Mouse (Mus musculus) erythroblast, embryonic 14.5 days (primary cell): ENCODE data around the gene Prkca. TPM values are rescaled to one million over a fixed set of nuclear protein-coding genes. Genes with fewer than 3 reads are reported as not detected.

ENCODE experiments used
- H3K27me3 ChIP-seq: 2 replicates; pipeline ENCODE4 v1.6.1; 2012; ENCODE audit warnings: inconsistent platforms; ENCODE audit not compliant: control insufficient read depth
- H3K36me3 ChIP-seq: 2 replicates; pipeline ENCODE4 v1.6.1; 2012; ENCODE audit warnings: mild to moderate bottlenecking, inconsistent platforms; ENCODE audit not compliant: control insufficient read depth
- H3K4me1 ChIP-seq: 2 replicates; pipeline ENCODE4 v1.6.1; 2012; ENCODE audit warnings: inconsistent platforms; ENCODE audit not compliant: control insufficient read depth
- H3K4me3 ChIP-seq: replicated peaks from 2 replicates; pipeline ENCODE3; 2012; ENCODE audit warnings: moderate library complexity, mild to moderate bottlenecking, inconsistent platforms
- H3K9me3 ChIP-seq: 2 replicates; pipeline ENCODE4 v1.6.1; 2012; ENCODE audit warnings: low read length, inconsistent platforms, mixed read lengths; ENCODE audit not compliant: control insufficient read depth
- GATA1 ChIP-seq: IDR thresholded peaks from 2 replicates; pipeline ENCODE4 v1.6.1; 2012; ENCODE audit warnings: low read length, inconsistent platforms, mixed read lengths
- TAL1 ChIP-seq: IDR thresholded peaks from 3 replicates; pipeline ENCODE4 v1.6.1; 2012; ENCODE audit warnings: low read length, inconsistent platforms, mixed read lengths
- polyA plus RNA-seq: library from polyadenylated mRNA; stranded (reverse); fragments of >175 nt; gene quantifications from 2 replicates; pipeline ENCODE4 v1.2.3, GENCODE M21; 2012

Gene Prkca
- polyA plus RNA-seq, 1 experiment, result 0.01 TPM

- Histone ChIP-seq H3K4me3 (no peak overlapping the region), H3K36me3 (no peaks in the 10 kb centered on the region), H3K4me1 (peaks cover 2% of the 10 kb centered on the region; the same call in 1 of the 2 replicates), H3K9me3 (no peaks in the 10 kb centered on the region), H3K27me3 (no peaks in the 10 kb centered on the region)
- TF ChIP-seq GATA1 (no peak), TAL1 (no peak)
Measured at GRCm38 (mm10) chr11:108307258-108307657, 36.5 kb downstream of the Prkca start.

- Histone ChIP-seq H3K9me3 (no peaks in the 10 kb centered on the region), H3K27me3 (no peaks in the 10 kb centered on the region), H3K36me3 (no peaks in the 10 kb centered on the region), H3K4me1 (peaks cover 2% of the 10 kb centered on the region; the same call in 1 of the 2 replicates), H3K4me3 (no peak overlapping the region)
- no peak for TF ChIP-seq GATA1
Measured at GRCm38 (mm10) chr11:108303787-108304186, 39.9 kb downstream of the Prkca start.

DNA sequence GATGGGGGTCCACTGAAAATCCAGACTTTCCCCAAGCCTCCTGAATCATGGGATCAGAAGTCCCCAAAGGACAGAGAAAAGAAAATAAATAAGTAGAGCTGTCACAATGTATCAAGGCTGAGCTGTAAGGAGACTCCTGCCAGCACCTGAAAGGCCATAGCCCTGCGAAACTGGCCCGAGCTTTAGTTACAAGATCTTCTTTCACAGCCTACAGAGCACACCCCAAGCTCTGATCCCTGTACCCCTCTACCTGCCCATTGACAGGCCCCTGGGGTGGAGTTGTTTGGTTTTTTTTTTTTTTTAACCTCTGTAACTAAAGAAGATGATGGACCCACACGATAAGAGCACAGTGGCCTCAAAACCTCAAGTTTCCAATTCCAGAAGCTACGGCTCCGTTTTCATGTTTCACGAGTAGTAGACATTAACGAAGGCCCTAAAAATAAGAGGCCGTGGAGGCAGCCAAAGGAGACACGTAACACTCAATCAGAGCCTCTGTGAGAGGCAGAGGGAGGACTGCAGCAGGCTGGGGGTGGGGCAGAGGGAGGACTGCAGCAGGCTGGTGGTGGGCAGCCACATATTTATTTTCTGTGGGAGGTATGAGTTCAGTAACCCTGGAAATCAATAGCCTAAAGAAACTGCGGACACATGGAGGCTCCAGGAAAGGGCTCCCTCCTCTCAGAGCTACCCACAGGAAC lies 41.8 kb downstream of the Prkca start:
- Histone ChIP-seq H3K4me3 (no peak overlapping the region), H3K27me3 (no peaks in the 10 kb centered on the region), H3K36me3 (no peaks in the 10 kb centered on the region), H3K4me1 (no peaks in the 10 kb centered on the region), H3K9me3 (no peaks in the 10 kb centered on the region)
- TF ChIP-seq TAL1 (no peak), GATA1 (no peak)

DNA sequence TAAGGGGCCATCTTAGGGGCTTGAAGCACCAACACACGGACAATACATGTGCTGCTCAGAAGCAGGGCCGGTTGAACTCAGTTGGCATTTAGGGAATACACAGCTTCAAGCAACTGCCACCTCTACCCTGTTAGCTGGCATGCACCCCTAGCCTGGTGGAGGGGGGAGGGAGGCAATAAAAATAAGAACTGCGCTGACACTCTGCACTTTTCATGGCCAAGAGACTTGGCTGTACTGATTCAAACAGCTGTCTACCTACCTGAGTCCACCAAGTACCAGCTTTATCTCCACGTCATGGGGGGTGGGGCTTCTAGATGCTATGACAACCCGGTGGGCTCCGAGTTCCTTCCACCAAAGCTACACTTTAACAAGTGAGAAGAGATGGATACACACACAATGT lies 42.7 kb downstream of the Prkca start:
- TF ChIP-seq TAL1 (no peak), GATA1 (no peak)

GRCm38 (mm10) chr11:108300443-108300842 lies 43.3 kb downstream of the Prkca start:
- no peaks in the 10 kb centered on the region for H3K36me3 ChIP-seq
- H3K9me3 ChIP-seq, result no peaks in the 10 kb centered on the region
- H3K27me3 ChIP-seq, result no peaks in the 10 kb centered on the region
- H3K4me1 ChIP-seq, result peaks cover 1% of the 10 kb centered on the region
- H3K4me3 ChIP-seq, result no peak overlapping the region
- no peak for TF ChIP-seq TAL1
- no peak for TF ChIP-seq GATA1

More for the DNA sequence above, 42.7 kb downstream of the Prkca start:
- no peaks in the 10 kb centered on the region for H3K9me3 ChIP-seq
- no peaks in the 10 kb centered on the region for H3K36me3 ChIP-seq
- no peaks in the 10 kb centered on the region for H3K4me1 ChIP-seq
- no peak overlapping the region for H3K4me3 ChIP-seq
- no peaks in the 10 kb centered on the region for H3K27me3 ChIP-seq

- H3K9me3 ChIP-seq, result no peaks in the 10 kb centered on the region
- TF ChIP-seq TAL1 (no peak), GATA1 (no peak)
- H3K27me3 ChIP-seq, result no peaks in the 10 kb centered on the region
- H3K36me3 ChIP-seq, result no peaks in the 10 kb centered on the region
- H3K4me1 ChIP-seq, result peaks cover 6% of the 10 kb centered on the region
- H3K4me3 ChIP-seq, result no peak overlapping the region
Measured at GRCm38 (mm10) chr11:108299913-108300312, 43.8 kb downstream of the Prkca start.

DNA sequence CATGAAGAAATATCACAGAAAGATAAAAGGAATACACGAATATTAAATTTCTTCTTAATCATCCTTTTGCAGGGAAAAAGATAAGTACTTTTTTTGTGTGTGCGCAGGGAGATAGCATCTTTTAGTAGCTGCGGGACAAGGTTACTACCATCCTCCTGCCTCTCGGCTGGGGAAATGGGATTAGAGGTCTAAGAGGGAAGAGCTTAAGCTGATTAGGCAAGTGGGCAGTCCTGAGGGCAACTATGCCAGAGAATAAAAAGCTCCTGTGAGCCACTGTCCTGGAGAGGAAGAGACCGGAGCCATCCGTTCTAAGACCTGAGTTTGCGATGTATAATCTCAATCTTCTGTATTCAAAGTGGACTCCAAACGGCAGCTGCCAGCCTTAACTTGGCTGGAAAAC lies 45.8 kb downstream of the Prkca start:
- H3K9me3 ChIP-seq, result no peaks in the 10 kb centered on the region
- H3K27me3 ChIP-seq, result no peaks in the 10 kb centered on the region
- peaks cover 18% of the 10 kb centered on the region for H3K4me1 ChIP-seq
- no peaks in the 10 kb centered on the region for H3K36me3 ChIP-seq
- TF ChIP-seq TAL1 (no peak), GATA1 (no peak)
- H3K4me3 ChIP-seq, result no peak overlapping the region

GRCm38 (mm10) chr11:108295373-108295772 lies 48.4 kb downstream of the Prkca start:
- Histone ChIP-seq H3K4me3 (no peak overlapping the region), H3K4me1 (peaks cover 18% of the 10 kb centered on the region), H3K27me3 (no peaks in the 10 kb centered on the region), H3K9me3 (no peaks in the 10 kb centered on the region), H3K36me3 (no peaks in the 10 kb centered on the region)
- no peak for TF ChIP-seq TAL1
- TF ChIP-seq GATA1, result no peak

DNA sequence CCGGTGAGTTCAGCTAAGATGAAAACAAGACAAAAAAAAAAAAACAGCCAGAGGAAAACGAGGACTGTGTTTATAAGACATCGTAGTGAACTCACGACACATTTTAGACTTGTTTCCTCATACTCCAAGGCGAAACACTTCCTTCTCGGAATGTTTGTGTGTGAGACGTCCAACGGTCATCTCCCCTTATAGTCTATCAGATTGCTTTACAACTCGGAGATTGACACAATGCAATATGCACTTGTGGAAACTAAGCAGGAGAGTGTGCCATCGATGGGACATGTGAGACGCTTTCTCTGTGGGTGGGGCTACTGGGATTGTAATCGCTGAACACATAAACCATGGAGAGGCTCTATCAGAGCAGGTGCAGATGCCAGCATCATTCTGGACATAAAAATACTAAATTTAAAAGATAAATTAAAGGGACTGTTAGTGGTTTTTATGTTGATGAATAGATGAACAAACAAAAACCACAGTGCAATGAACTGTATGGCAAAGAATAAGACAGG lies 49.4 kb downstream of the Prkca start:
- TF ChIP-seq TAL1 (no peak), GATA1 (no peak)
- Histone ChIP-seq H3K9me3 (no peaks in the 10 kb centered on the region), H3K4me1 (peaks cover 18% of the 10 kb centered on the region), H3K4me3 (no peak overlapping the region), H3K27me3 (no peaks in the 10 kb centered on the region), H3K36me3 (no peaks in the 10 kb centered on the region)
